Mouse (Mus musculus): Measurements from ENCODE around the gene Slc37a1.

Slc37a1 gene

GRCm38 (mm10) chr17:31294363-31295214 lies 8.0 kb downstream of the Slc37a1 start:
- no peak for DNase-seq (ENCODE audit: low read depth, low spot score)

- no peak for DNase-seq (ENCODE audit: low read depth, low spot score)
These were observed 8.8 kb downstream of the Slc37a1 start for GRCm38 (mm10) chr17:31295215-31295891.

- DNase-seq (ENCODE audit: low read depth, low spot score): no peak
These were observed 9.5 kb downstream of the Slc37a1 start for GRCm38 (mm10) chr17:31295892-31296781.

GRCm38 (mm10) chr17:31297521-31297939 lies 10.9 kb downstream of the Slc37a1 start:
- no peak for DNase-seq (ENCODE audit: low read depth, low spot score)

- DNase-seq (ENCODE audit: low read depth, low spot score): no peak
These were observed 12.0 kb downstream of the Slc37a1 start for GRCm38 (mm10) chr17:31298419-31299209.

GRCm38 (mm10) chr17:31299981-31300380 lies 13.4 kb downstream of the Slc37a1 start:
- DNase-seq (ENCODE audit: low read depth, low spot score): no peak

GRCm38 (mm10) chr17:31300736-31301135 lies 14.1 kb downstream of the Slc37a1 start:
- no peak for DNase-seq (ENCODE audit: low read depth, low spot score)

GRCm38 (mm10) chr17:31303401-31303800 lies 16.8 kb downstream of the Slc37a1 start:
- DNase-seq (ENCODE audit: low read depth, low spot score): no peak

- DNase-seq (ENCODE audit: low read depth, low spot score): no peak
These were observed 18.5 kb downstream of the Slc37a1 start for GRCm38 (mm10) chr17:31304895-31305775.

- no peak for DNase-seq (ENCODE audit: low read depth, low spot score)
These were observed 19.2 kb downstream of the Slc37a1 start for GRCm38 (mm10) chr17:31305776-31306120.

GRCm38 (mm10) chr17:31307756-31308155 lies 21.2 kb downstream of the Slc37a1 start:
- no peak for DNase-seq (ENCODE audit: low read depth, low spot score)

- DNase-seq (ENCODE audit: low read depth, low spot score): no peak
These were observed 21.8 kb downstream of the Slc37a1 start for GRCm38 (mm10) chr17:31308291-31308816.

GRCm38 (mm10) chr17:31309281-31309793 lies 22.7 kb downstream of the Slc37a1 start:
- DNase-seq (ENCODE audit: low read depth, low spot score): no peak

GRCm38 (mm10) chr17:31311047-31311446 lies 24.5 kb downstream of the Slc37a1 start:
- DNase-seq (ENCODE audit: low read depth, low spot score): no peak

GRCm38 (mm10) chr17:31312648-31313047 lies 26.1 kb downstream of the Slc37a1 start:
- DNase-seq (ENCODE audit: low read depth, low spot score): no peak

- no peak for DNase-seq (ENCODE audit: low read depth, low spot score)
These were observed 28.6 kb downstream of the Slc37a1 start for GRCm38 (mm10) chr17:31315046-31315792.

GRCm38 (mm10) chr17:31315993-31316392 lies 29.4 kb downstream of the Slc37a1 start:
- DNase-seq (ENCODE audit: low read depth, low spot score): no peak

- no peak for DNase-seq (ENCODE audit: low read depth, low spot score)
These were observed 30.4 kb downstream of the Slc37a1 start for GRCm38 (mm10) chr17:31316998-31317397.

Data from WW6 (cell line).